Mouse (Mus musculus) embryonic facial prominence, embryonic 11.5 days (tissue): ENCODE data around the gene Cgrrf1. TPM values are rescaled to one million over a fixed set of nuclear protein-coding genes. Genes with fewer than 3 reads are reported as not detected.

Source experiments
- ATAC-seq: fragments of 200-750 bp; cut with Nextera tagmentation; replicated peaks from 2 replicates; pipeline ENCODE4 v1.8.0; 2017; ENCODE audit warnings: low read depth; ENCODE audit not compliant: insufficient number of reproducible peaks, low FRiP score, low TSS enrichment
- DNase-seq: peaks from one replicate; pipeline ENCODE4 v3.0.0-alpha.2; 2015; ENCODE audit warnings: low spot score
- H3K27ac ChIP-seq: fragments of 300-500 bp; sonication (generic); replicated peaks from 2 replicates; pipeline ENCODE4 v1.5.1; 2014; ENCODE audit warnings: mild to moderate bottlenecking, low read depth, low read length, control low read depth
- H3K27me3 ChIP-seq: fragments of 300-500 bp; sonication (generic); 2 replicates; pipeline ENCODE4 v1.6.1; 2014; ENCODE audit warnings: mild to moderate bottlenecking, low read length, moderate library complexity, mixed read lengths; ENCODE audit not compliant: control insufficient read depth, insufficient read depth
- H3K36me3 ChIP-seq: fragments of 300-500 bp; sonication (generic); replicated peaks from 2 replicates; pipeline ENCODE4 v1.6.1; 2014; ENCODE audit warnings: low read depth, mild to moderate bottlenecking, low read length, moderate library complexity, mixed read lengths; ENCODE audit not compliant: control insufficient read depth, insufficient read depth
- H3K4me1 ChIP-seq: fragments of 300-500 bp; sonication (generic); 2 replicates; pipeline ENCODE4 v1.6.1; 2014; ENCODE audit warnings: low read length, mixed read lengths; ENCODE audit not compliant: control insufficient read depth, insufficient read depth
- H3K4me2 ChIP-seq: fragments of 300-500 bp; sonication (generic); 2 replicates; pipeline ENCODE4 v1.6.1; 2014; ENCODE audit warnings: low read depth, mild to moderate bottlenecking, control low read depth, low read length, moderate library complexity
- H3K4me3 ChIP-seq: fragments of 300-500 bp; sonication (generic); 2 replicates; pipeline ENCODE4 v1.5.1; 2014; ENCODE audit warnings: low read depth, low read length, control low read depth
- H3K9ac ChIP-seq: fragments of 300-500 bp; sonication (generic); replicated peaks from 2 replicates; pipeline ENCODE4 v1.6.1; 2014; ENCODE audit warnings: mild to moderate bottlenecking, control low read depth, low read length
- H3K9me3 ChIP-seq: fragments of 300-500 bp; sonication (generic); replicated peaks from 2 replicates; pipeline ENCODE4 v1.6.1; 2016; ENCODE audit warnings: mild to moderate bottlenecking, low read length, inconsistent platforms, mixed read lengths; ENCODE audit not compliant: control insufficient read depth
- WGBS: fragments of 180-500 bp; shearing (Covaris S2); extraction: QIAGEN DNeasy Blood & Tissue Kit; methylation state at CpG from one replicate; pipeline ENCODE4 v1.1.7; 2014; 5-methylcytosine and 5-hydroxymethylcytosine counted together
- polyA plus RNA-seq: library from polyadenylated mRNA; unstranded; fragments of >200 nt; fragmentation: Nextera tagmentation; extraction: Ambion mirVana; gene quantifications from 2 replicates; pipeline ENCODE4 v1.2.1, GENCODE M21; 2014

The Cgrrf1 gene
- polyA plus RNA-seq, 1 experiment from 2014 or later: 33.9 TPM

DNA sequence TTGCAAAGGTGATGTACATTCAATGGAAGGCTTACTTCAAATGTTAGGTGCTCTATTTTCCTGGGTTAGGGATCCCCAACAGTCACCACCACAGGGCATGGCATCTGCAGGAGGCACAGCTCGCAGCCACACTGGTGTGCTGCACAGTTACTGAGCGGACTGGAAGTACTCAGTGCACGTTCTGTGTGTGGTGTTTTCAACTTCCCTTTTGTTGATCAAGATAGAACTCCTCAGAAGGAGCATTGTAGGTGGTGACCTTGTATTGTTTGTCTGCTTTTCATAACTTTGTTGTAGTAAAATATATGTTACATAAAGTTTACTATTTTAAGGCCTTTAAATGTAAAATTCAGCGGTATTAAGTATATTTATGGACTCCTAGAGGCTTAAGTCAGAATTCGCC is 31.0 kb downstream of the Cgrrf1 start:
- Histone ChIP-seq H3K9me3 (no peaks in the 10 kb centered on the region), H3K36me3 (no peaks in the 10 kb centered on the region), H3K9ac (no peak overlapping the region), H3K27ac (no peak overlapping the region), H3K4me1 (no peaks in the 10 kb centered on the region), H3K4me2 (no peak overlapping the region), H3K4me3 (no peak overlapping the region), H3K27me3 (no peaks in the 10 kb centered on the region)
- DNase-seq (no peak), ATAC-seq (no peak)
- WGBS: 93% methylated on average over 5 of the region's 5 CpGs

DNA sequence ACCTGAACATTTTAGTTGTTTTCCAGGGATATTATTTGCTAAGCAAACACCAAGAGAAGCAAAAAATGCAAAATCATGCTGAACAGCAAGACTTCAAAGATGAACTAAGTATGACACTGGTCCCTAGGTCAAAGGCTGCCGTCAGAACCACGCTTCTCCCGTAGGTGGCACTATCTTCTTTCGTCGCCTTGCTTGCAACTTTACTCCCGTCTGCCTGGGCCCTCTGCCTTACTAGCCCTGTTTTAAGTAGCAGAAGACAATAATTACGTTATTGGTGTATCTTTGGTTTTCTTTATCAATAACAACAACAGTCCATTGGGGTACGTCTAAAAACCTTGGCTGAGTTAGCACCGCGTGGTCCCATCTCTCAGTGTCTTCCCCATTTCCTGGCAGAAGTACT is 49.0 kb downstream of the Cgrrf1 start:
- DNase-seq: peak; percentile 75
- ATAC-seq: no peak
- no peak overlapping the region for H3K4me3 ChIP-seq
- H3K4me2 ChIP-seq: no peak overlapping the region
- H3K4me1 ChIP-seq: peaks cover 5% of the 10 kb centered on the region; the same call in 1 of the 2 replicates
- H3K27ac ChIP-seq: no peak overlapping the region
- H3K27me3 ChIP-seq: no peaks in the 10 kb centered on the region
- no peak overlapping the region for H3K9ac ChIP-seq
- H3K36me3 ChIP-seq: no peaks in the 10 kb centered on the region
- H3K9me3 ChIP-seq: no peaks in the 10 kb centered on the region
- 4% methylated on average over 10 of the region's 10 CpGs for WGBS

DNA sequence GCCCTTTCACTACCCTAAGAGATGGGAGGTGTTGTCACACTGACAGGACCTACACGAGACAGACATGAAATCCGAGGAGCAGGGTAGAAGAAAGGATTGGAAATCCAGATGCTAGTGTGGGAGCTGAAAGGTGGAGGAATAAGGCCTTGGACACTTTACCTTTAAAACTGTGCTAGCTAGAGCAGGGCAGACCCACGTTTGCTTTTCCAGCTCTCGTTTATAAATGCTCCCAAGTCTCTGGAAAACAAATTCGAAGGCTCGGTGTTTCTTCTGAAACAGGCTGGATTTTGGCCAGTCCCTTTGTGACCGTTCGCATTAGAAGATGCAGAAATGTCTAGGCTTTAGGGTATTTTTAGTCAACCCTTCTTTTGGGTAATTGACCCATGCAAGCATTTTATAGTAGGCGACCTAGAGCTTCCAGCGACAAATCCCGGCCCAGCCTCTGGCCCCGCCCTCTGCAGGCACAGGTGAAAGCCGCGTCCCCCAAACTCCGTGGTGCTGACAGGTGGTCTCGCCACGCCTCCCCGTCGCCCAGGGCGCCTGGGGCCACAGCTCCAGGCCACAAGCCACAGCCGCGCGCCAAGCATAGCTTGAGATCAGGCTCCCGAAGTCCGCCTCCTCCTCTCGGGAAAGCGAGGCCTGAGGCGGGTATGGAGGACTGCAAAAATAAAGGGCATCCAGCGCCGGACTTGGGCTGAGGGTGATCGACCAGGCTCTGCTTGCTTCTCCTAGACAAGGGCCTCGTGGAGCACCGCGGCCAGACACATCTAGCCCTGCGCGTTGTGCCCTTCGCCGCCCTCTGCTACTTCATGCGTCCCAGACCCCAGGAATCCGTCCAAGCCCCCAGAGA is 49.9 kb downstream of the Cgrrf1 start:
- Histone ChIP-seq H3K27ac (0 out of 2 replicates have a peak overlapping the region, but pooled peaks have one; percentile 47), H3K9me3 (no peaks in the 10 kb centered on the region), H3K4me1 (peaks cover 7% of the 10 kb centered on the region; the same call in 1 of the 2 replicates), H3K4me3 (peak overlapping the region; percentile 73), H3K27me3 (no peaks in the 10 kb centered on the region), H3K9ac (peak overlapping the region; percentile 65), H3K4me2 (peak overlapping the region; percentile 96), H3K36me3 (no peaks in the 10 kb centered on the region)
- DNase-seq: peak; percentile 40
- ATAC-seq: peak; percentile 35
- 2% methylated on average over 40 of the region's 40 CpGs for WGBS

DNA sequence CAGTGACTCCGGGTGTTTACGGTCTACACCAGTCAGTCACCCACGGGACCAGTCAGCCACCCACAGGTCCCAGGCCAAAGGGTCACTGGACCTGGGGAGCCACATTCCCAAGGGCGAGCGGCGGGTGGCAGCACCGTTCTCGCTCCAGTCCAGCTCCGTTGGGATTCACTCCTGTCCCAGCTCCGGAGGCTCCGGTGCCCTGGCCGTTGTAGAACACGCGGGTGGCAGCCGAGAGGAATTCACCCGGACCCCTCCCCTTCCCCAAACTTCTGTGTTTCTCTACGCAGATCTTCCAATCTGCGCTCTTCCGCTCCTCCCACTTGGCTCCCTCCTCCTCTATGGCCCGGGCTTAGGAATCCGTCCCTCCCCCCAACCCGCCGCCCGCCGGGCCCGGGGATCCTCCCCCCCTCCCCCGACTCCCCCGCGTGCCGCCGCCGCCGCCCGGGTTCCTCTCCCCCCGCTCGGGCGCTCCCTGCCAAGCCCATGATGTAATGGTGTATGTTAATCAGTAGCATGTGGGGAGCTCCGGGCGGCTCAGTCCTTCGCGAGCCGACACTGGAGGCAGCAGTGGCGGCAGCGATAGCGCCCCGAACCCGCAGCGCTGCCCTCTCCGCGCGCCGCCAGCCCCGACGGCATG is 50.6 kb downstream of the Cgrrf1 start, which contains the start of gene Samd4:
Samd4 (plus strand) TSS at position 424 of the 637 bp plus-strand sequence.
- no peaks in the 10 kb centered on the region for H3K36me3 ChIP-seq
- H3K9ac ChIP-seq: peak within 1 kb of the TSS; percentile 80
- WGBS: under 1% methylated on average over 36 of the region's 54 CpGs
- peak within 1 kb of the TSS; percentile 96 for H3K4me2 ChIP-seq
- H3K4me3 ChIP-seq: peak within 1 kb of the TSS; percentile 73
- peak; percentile 70 for ATAC-seq
- no peaks in the 10 kb centered on the region for H3K27me3 ChIP-seq
- peaks cover 7% of the 10 kb centered on the region; the same call in 1 of the 2 replicates for H3K4me1 ChIP-seq
- DNase-seq: peak; percentile 91
- peak within 1 kb of the TSS; percentile 83 for H3K27ac ChIP-seq
- no peaks in the 10 kb centered on the region for H3K9me3 ChIP-seq

DNA sequence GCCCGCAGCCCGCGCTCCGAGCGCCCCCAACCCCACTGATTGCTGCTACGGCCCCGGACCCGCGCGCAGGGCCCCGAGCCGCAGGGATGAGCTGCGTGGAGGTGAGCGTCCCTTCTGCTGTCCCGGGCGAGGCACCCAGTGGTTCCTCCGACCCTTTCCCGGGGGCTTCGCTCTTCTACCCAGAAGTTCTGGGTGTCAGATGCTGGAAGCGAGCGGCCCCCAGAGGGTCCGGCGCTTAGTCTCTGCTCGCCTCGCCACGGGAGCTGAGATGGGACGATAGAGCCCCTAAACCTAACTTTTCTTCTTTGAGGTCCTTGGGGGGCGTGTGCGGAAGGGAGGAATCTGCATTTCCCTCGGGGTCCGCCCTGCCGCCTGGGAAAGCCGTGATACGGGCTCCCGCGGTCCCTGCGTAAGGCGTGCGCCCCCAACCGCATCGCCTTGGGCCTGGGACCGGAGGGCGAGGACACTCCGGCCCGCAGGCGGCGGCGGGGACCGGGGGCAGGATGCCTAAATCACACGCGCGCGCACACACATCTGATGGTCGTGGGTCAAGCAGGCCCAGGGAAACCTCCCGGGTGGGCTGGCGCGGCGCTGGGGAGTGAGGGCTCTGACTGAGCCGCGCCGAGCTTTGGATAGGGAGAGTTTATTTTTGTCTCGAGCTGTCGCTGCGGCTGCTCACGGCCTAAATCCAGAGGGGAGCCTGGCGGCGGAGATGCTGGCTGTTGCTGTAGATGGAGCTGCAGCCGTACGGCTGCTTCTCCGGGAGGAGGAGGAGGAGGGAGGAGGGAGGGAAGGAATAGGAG is 51.3 kb downstream of the Cgrrf1 start:
- H3K9ac ChIP-seq: peak overlapping the region; percentile 80
- H3K4me2 ChIP-seq: peak overlapping the region; percentile 96
- no peaks in the 10 kb centered on the region for H3K36me3 ChIP-seq
- H3K4me3 ChIP-seq: peak overlapping the region; percentile 73
- H3K27ac ChIP-seq: peak overlapping the region; percentile 83
- H3K4me1 ChIP-seq: peaks cover 7% of the 10 kb centered on the region; the same call in 1 of the 2 replicates
- no peaks in the 10 kb centered on the region for H3K9me3 ChIP-seq
- under 1% methylated on average over 58 of the region's 70 CpGs for WGBS
- no peaks in the 10 kb centered on the region for H3K27me3 ChIP-seq
- DNase-seq (peak; percentile 75), ATAC-seq (peak; percentile 32)

DNA sequence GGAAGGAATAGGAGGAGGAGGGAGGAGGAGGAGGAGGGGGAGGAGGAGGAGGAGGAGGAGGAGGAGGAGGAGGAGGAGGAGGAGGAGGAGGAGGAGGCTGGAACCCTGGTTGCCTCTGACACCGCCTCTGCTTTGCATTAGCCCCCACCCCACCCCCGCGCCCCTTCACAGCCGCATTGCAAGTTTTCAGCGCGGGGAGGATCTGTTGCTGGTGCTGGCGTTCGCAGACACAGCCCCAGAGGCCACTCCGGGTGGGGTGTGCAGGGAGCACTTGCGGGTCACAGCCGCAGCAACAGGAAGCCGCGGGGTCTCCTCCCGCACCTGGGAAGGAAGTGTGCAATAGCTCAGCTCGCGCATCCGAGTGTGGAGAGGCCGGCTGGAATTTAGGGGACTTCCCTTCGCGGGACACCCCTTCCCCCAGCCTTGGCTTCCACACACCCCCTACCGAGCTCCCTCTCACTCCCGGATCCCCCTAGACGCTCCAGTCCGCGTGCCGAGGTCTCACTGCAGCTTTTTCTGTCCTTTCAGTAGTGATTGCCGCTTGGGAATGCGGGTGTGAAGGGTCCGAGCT is 52.0 kb downstream of the Cgrrf1 start:
- H3K9ac ChIP-seq: peak overlapping the region; percentile 63
- H3K4me1 ChIP-seq: peaks cover 7% of the 10 kb centered on the region; the same call in 1 of the 2 replicates
- H3K4me3 ChIP-seq: peak overlapping the region; percentile 73
- H3K27me3 ChIP-seq: no peaks in the 10 kb centered on the region
- H3K27ac ChIP-seq: peak overlapping the region; percentile 83
- WGBS: 0% methylated on average over 28 of the region's 29 CpGs
- no peaks in the 10 kb centered on the region for H3K36me3 ChIP-seq
- no peaks in the 10 kb centered on the region for H3K9me3 ChIP-seq
- ATAC-seq: 0 out of 2 replicates have a peak, but pooled peaks have one; percentile 16
- H3K4me2 ChIP-seq: peak overlapping the region; percentile 96
- DNase-seq: peak; percentile 70

DNA sequence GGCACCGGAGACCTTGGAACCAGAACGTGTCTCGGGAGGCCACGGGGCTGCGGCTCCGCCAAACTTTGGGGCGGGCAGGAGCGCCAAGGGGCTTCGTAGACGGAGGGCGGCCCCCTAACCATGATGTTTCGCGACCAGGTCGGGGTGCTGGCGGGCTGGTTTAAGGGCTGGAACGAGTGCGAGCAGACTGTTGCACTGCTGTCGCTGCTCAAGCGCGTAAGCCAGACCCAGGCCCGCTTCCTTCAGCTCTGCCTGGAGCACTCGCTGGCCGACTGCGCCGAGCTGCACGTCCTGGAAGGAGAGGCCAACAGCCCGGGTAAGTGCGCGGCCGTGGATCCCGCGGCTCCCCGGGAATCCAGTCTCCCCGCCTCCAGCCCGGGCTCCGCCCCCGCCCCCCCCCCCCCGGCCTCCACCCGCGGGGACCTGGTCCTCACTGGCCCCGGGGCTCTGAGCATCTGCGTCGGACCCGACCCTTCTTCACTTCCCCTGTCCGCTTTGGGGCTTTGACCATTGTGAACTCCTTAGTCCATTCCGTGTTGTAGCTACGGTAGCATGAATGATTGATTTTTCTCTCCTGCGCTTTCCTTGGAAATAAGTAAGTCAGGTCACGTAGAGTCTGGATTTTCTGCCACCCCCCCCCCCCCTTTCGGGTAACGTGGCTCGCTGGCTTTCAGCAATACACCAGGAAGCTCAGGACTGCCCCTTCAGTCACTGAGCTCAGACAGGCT is 52.9 kb downstream of the Cgrrf1 start:
- ATAC-seq: peak; percentile 55; the same call in 1 of the 2 replicates
- no peaks in the 10 kb centered on the region for H3K9me3 ChIP-seq
- under 1% methylated on average over 42 of the region's 52 CpGs for WGBS
- peak; percentile 68 for DNase-seq
- H3K4me3 ChIP-seq: peak overlapping the region; percentile 73
- peak overlapping the region; percentile 43 for H3K27ac ChIP-seq
- peak overlapping the region; percentile 96 for H3K4me2 ChIP-seq
- H3K9ac ChIP-seq: peak overlapping the region; percentile 63
- H3K4me1 ChIP-seq: peaks cover 7% of the 10 kb centered on the region; the same call in 1 of the 2 replicates
- no peaks in the 10 kb centered on the region for H3K27me3 ChIP-seq
- H3K36me3 ChIP-seq: no peaks in the 10 kb centered on the region
